Mouse (Mus musculus) ES-E14 (cell line): ENCODE measurements at regions not wholly inside any gene's neighbourhood (a gene's known extent, or its start where the extent isn't known, plus 50 kb on each side); places are given as distances from the start of the nearest gene placed in this dataset.

Experiments
- DNase-seq: peaks from one replicate; pipeline ENCODE4 v3.0.0-alpha.2; 2013; ENCODE audit warnings: low read depth, low spot score
- H3K27ac ChIP-seq: 2 replicates; pipeline ENCODE4 v1.5.1; 2012; ENCODE audit warnings: low read depth, mild to moderate bottlenecking, low read length, moderate library complexity, mixed read lengths; ENCODE audit not compliant: poor library complexity, insufficient read depth, severe bottlenecking
- H3K36me3 ChIP-seq: 2 replicates; pipeline ENCODE4 v1.6.1; 2012; ENCODE audit warnings: mild to moderate bottlenecking, low read length, moderate library complexity, mixed read lengths; ENCODE audit not compliant: control insufficient read depth, poor library complexity, insufficient read depth, severe bottlenecking
- H3K4me1 ChIP-seq, 2 experiments: fragments of 150-350 bp in 1 of 2; sonication (generic) in 1 of 2; 2 replicates each; pipeline ENCODE4 v1.6.1; 2012; ENCODE audit warnings: low read length in 2 of 2, mild to moderate bottlenecking in 1 of 2, mixed read lengths in 1 of 2; ENCODE audit not compliant: control insufficient read depth in 2 of 2, insufficient read depth in 2 of 2, poor library complexity in 1 of 2
- H3K4me3 ChIP-seq, 2 experiments: fragments of 150-350 bp in 1 of 2; sonication (generic) in 1 of 2; 2 replicates each; pipeline ENCODE4 v1.5.1; 2012; ENCODE audit warnings: low read length in 2 of 2, low read depth in 1 of 2, mild to moderate bottlenecking in 1 of 2, mixed read lengths in 1 of 2; ENCODE audit not compliant: insufficient read depth in 1 of 2, poor library complexity in 1 of 2, severe bottlenecking in 1 of 2
- H3K9ac ChIP-seq: 2 replicates; pipeline ENCODE4 v1.6.1; 2012; ENCODE audit warnings: low read depth, mild to moderate bottlenecking, low read length, mixed read lengths; ENCODE audit not compliant: poor library complexity, insufficient read depth, severe bottlenecking
- H3K9me3 ChIP-seq: fragments of 150-350 bp; sonication (generic); 2 replicates; pipeline ENCODE4 v1.6.1; 2012; ENCODE audit warnings: low read depth, mild to moderate bottlenecking, low read length; ENCODE audit not compliant: control insufficient read depth, insufficient read depth
- CHD2 ChIP-seq: IDR thresholded peaks from 2 replicates; pipeline ENCODE4 v1.6.1; 2014; ENCODE audit warnings: mild to moderate bottlenecking, low read depth, low read length, inconsistent platforms
- HCFC1 ChIP-seq: IDR thresholded peaks from 2 replicates; pipeline ENCODE4 v1.6.1; 2012; ENCODE audit warnings: low read length, inconsistent platforms, borderline replicate concordance; ENCODE audit not compliant: insufficient read depth
- MAFK ChIP-seq: IDR thresholded peaks from 2 replicates; pipeline ENCODE4 v1.6.1; 2014; ENCODE audit warnings: mild to moderate bottlenecking, low read depth, low read length, inconsistent platforms; ENCODE audit not compliant: insufficient read depth
- ZC3H11A ChIP-seq: IDR thresholded peaks from 2 replicates; pipeline ENCODE4 v1.6.1; 2012; ENCODE audit warnings: low read depth, mild to moderate bottlenecking, inconsistent platforms, low read length, borderline replicate concordance
- ZNF384 ChIP-seq: IDR thresholded peaks from 2 replicates; pipeline ENCODE4 v1.6.1; 2012; ENCODE audit warnings: low read depth, low read length, inconsistent platforms
- in situ Hi-C, 2 experiments: fragments of 600-800 bp; cut with MboI; formaldehyde crosslinking; loops; one replicate each; pipeline ENCODE4 v1.15.1; 2025; ENCODE audit warnings: low sequenced_read_pairs in 2 of 2, inconsistent platforms in 1 of 2; ENCODE audit not compliant: unreplicated experiment in 2 of 2

- TF ChIP-seq ZNF384, result no peak
- no peak for TF ChIP-seq ZC3H11A
- no peak for TF ChIP-seq MAFK
- no peak for TF ChIP-seq HCFC1
- no peak for TF ChIP-seq CHD2
Measured at GRCm38 (mm10) chr2:180398481-180398754, 57.6 kb upstream of the Slco4a1 start.

GRCm38 (mm10) chr2:180397723-180398480 is 58.1 kb upstream of the Slco4a1 start:
- Histone ChIP-seq H3K4me1 (no peaks in the 10 kb centered on the region), H3K9ac (no peak overlapping the region), H3K36me3 (no peaks in the 10 kb centered on the region), H3K27ac (no peak overlapping the region), H3K4me3 (no peak overlapping the region), H3K9me3 (no peaks in the 10 kb centered on the region)
- in situ Hi-C loops, result no loop called here
- no peak for TF ChIP-seq ZNF384
- TF ChIP-seq CHD2, result no peak
- TF ChIP-seq ZC3H11A, result no peak
- TF ChIP-seq MAFK, result no peak
- no peak for TF ChIP-seq HCFC1
- no peak for DNase-seq

More at GRCm38 (mm10) chr2:180398481-180398754, 57.6 kb upstream of the Slco4a1 start:
- H3K4me3 ChIP-seq, result no peak overlapping the region
- no peak for DNase-seq
- H3K9me3 ChIP-seq, result no peaks in the 10 kb centered on the region
- no peak overlapping the region for H3K9ac ChIP-seq
- no peaks in the 10 kb centered on the region for H3K4me1 ChIP-seq
- H3K36me3 ChIP-seq, result no peaks in the 10 kb centered on the region
- in situ Hi-C loops, result no loop called here
- H3K27ac ChIP-seq, result no peak overlapping the region

GRCm38 (mm10) chr2:180396664-180397377 is 59.2 kb upstream of the Slco4a1 start:
- Histone ChIP-seq H3K9ac (no peak overlapping the region), H3K36me3 (no peaks in the 10 kb centered on the region), H3K4me1 (no peaks in the 10 kb centered on the region), H3K27ac (no peak overlapping the region), H3K9me3 (no peaks in the 10 kb centered on the region), H3K4me3 (no peak overlapping the region)
- TF ChIP-seq ZC3H11A (no peak), CHD2 (no peak), MAFK (no peak), HCFC1 (no peak), ZNF384 (no peak)
- in situ Hi-C loops, result no loop called here
- no peak for DNase-seq

GRCm38 (mm10) chr2:180396211-180396610 is 59.8 kb upstream of the Slco4a1 start:
- no peak overlapping the region for H3K4me3 ChIP-seq
- no peaks in the 10 kb centered on the region for H3K9me3 ChIP-seq
- no peak for TF ChIP-seq MAFK
- no peak for TF ChIP-seq ZNF384
- TF ChIP-seq HCFC1, result no peak
- no peak for TF ChIP-seq ZC3H11A
- TF ChIP-seq CHD2, result no peak
- in situ Hi-C loops, result no loop called here
- H3K4me1 ChIP-seq, result no peaks in the 10 kb centered on the region
- H3K36me3 ChIP-seq, result no peaks in the 10 kb centered on the region
- no peak overlapping the region for H3K9ac ChIP-seq
- DNase-seq, result no peak
- no peak overlapping the region for H3K27ac ChIP-seq
